Mouse (Mus musculus) megakaryocyte progenitor cell, adult 5-6 weeks (primary cell): ENCODE data around the gene Zfp518a. TPM values are rescaled to one million over a fixed set of nuclear protein-coding genes. Genes with fewer than 3 reads are reported as not detected.
A peak's percentile ranks its signal among the peaks of the same experiment; 100 is the strongest.

Experiments used
- ATAC-seq: replicated peaks from 2 replicates; pipeline ENCODE4 v1.8.0; 2016; ENCODE audit warnings: mild to moderate bottlenecking, moderate TSS enrichment, inconsistent platforms; ENCODE audit not compliant: poor library complexity
- total RNA-seq, 2 experiments: library from RNA; stranded (forward) in 1 of 2; stranded (reverse) in 1 of 2; fragments of 157-497, 149-512 nt in 1 of 2; fragments of 200-1000 nt in 1 of 2; gene quantifications; 2 replicates each; pipeline versions ENCODE4 v1.2.3 to v1.2.4; 2015 to 2017

The Zfp518a gene
- total RNA-seq (2015) (26.8 and 31.2 TPM in 2 replicates), total RNA-seq (2017) (23.6 and 29.0 TPM in 2 replicates)

- ATAC-seq = peak; percentile 97
These were observed at the start of gene Zfp518a for GRCm38 (mm10) chr19:40894519-40895392. Gene Zfp518a (plus strand): TSS chr19:40894705.

GRCm38 (mm10) chr19:40844731-40845130 is 49.8 kb upstream of the Zfp518a start:
- no peak for ATAC-seq

GRCm38 (mm10) chr19:40849391-40849790 is 45.1 kb upstream of the Zfp518a start:
- no peak for ATAC-seq

- peak; percentile 46; the same call in 1 of the 2 replicates for ATAC-seq
These were observed 35.0 kb upstream of the Zfp518a start for GRCm38 (mm10) chr19:40859555-40859954.

- ATAC-seq = peak; percentile 55
These were observed 26.2 kb upstream of the Zfp518a start for GRCm38 (mm10) chr19:40868284-40868683.

GRCm38 (mm10) chr19:40869425-40870105 is 24.9 kb upstream of the Zfp518a start:
- ATAC-seq = no peak

- peak; percentile 100 for ATAC-seq
These were observed 21.4 kb upstream of the Zfp518a start for GRCm38 (mm10) chr19:40872955-40873665.

- ATAC-seq = no peak
These were observed 12.8 kb upstream of the Zfp518a start for GRCm38 (mm10) chr19:40881700-40882099.

- peak; percentile 96 for ATAC-seq
These were observed 5.6 kb upstream of the Zfp518a start for GRCm38 (mm10) chr19:40888887-40889286.

- ATAC-seq = no peak
These were observed 416 bp upstream of the Zfp518a start for GRCm38 (mm10) chr19:40894071-40894506.

GRCm38 (mm10) chr19:40895393-40895703 is 843 bp downstream of the Zfp518a start:
- no peak for ATAC-seq

- peak; percentile 61 for ATAC-seq
These were observed 37.3 kb downstream of the Zfp518a start for GRCm38 (mm10) chr19:40931581-40932369.

GRCm38 (mm10) chr19:40935376-40935775 is 40.9 kb downstream of the Zfp518a start:
- ATAC-seq = no peak

- ATAC-seq = peak; percentile 80
These were observed 41.5 kb downstream of the Zfp518a start for GRCm38 (mm10) chr19:40936038-40936437.

- no peak for ATAC-seq
These were observed 49.0 kb downstream of the Zfp518a start for GRCm38 (mm10) chr19:40943552-40943951.

GRCm38 (mm10) chr19:40946937-40947577 is 52.6 kb downstream of the Zfp518a start:
- ATAC-seq = no peak

- no peak for ATAC-seq
These were observed 64.5 kb downstream of the Zfp518a start for GRCm38 (mm10) chr19:40958981-40959380.

GRCm38 (mm10) chr19:40962988-40963387 is 68.5 kb downstream of the Zfp518a start:
- ATAC-seq = peak; percentile 91

- no peak for ATAC-seq
These were observed 69.9 kb downstream of the Zfp518a start for GRCm38 (mm10) chr19:40964367-40964891.
